Mouse (Mus musculus) liver, embryonic 14.5 days (tissue): Measurements from ENCODE around the gene Myoz1.

Source experiments
- CTCF ChIP-seq: IDR thresholded peaks from 2 replicates; pipeline ENCODE4 v1.5.1; 2016; ENCODE audit warnings: antibody characterized with exemption, low read depth, control low read depth
- EP300 ChIP-seq: IDR thresholded peaks from 2 replicates; pipeline ENCODE4 v1.6.1; 2016; ENCODE audit warnings: antibody characterized with exemption, low read depth

DNA sequence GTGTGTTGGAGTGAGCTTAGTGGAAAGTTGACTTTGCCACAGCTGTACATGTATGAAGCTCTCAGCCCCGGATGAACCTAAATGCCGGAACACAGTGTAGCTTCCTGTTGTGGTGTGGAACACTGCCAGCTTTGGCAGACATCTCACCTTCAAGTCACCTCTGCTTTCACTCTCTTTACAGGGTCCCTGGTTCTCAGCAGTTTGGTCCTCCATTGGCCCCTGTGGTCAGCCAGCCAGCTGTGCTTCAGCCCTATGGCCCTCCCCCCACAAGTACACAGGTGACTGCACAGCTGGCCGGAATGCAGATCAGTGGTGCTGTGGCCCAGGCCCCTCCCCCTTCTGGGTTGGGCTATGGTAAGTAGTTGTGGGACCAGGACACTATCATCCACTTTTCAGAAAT is 26.2 kb upstream of the Myoz1 start:
- no peak for TF ChIP-seq CTCF
- no peak for TF ChIP-seq EP300
